Mouse (Mus musculus) hindbrain, embryonic 11.5 days (tissue): ENCODE results near the gene Nedd1. TPM values are rescaled to one million over a fixed set of nuclear protein-coding genes. Genes with fewer than 3 reads are reported as not detected.

Experiments used
- ATAC-seq: fragments of 200-750 bp; cut with Nextera tagmentation; 2 replicates; pipeline ENCODE4 v1.8.0; 2017; ENCODE audit warnings: mild to moderate bottlenecking, moderate TSS enrichment, moderate library complexity; ENCODE audit not compliant: low FRiP score
- DNase-seq: peaks from one replicate; pipeline ENCODE4 v3.0.0-alpha.2; 2015; ENCODE audit warnings: low spot score
- H3K27ac ChIP-seq: fragments of 300-500 bp; sonication (generic); 2 replicates; pipeline ENCODE4 v1.5.1; 2014; ENCODE audit warnings: mild to moderate bottlenecking, low read depth, low read length
- H3K27me3 ChIP-seq: fragments of 300-500 bp; sonication (generic); 2 replicates; pipeline ENCODE4 v1.6.1; 2014; ENCODE audit warnings: mild to moderate bottlenecking, low read length, moderate library complexity, mixed read lengths; ENCODE audit not compliant: control insufficient read depth, insufficient read depth
- H3K36me3 ChIP-seq: fragments of 300-500 bp; sonication (generic); 2 replicates; pipeline ENCODE4 v1.6.1; 2014; ENCODE audit warnings: mild to moderate bottlenecking, low read length, moderate library complexity, mixed read lengths; ENCODE audit not compliant: control insufficient read depth, insufficient read depth
- H3K4me1 ChIP-seq: fragments of 300-500 bp; sonication (generic); replicated peaks from 2 replicates; pipeline ENCODE4 v1.6.1; 2014; ENCODE audit warnings: low read length, mixed read lengths; ENCODE audit not compliant: control insufficient read depth, insufficient read depth
- H3K4me2 ChIP-seq: fragments of 300-500 bp; sonication (generic); replicated peaks from 2 replicates; pipeline ENCODE4 v1.6.1; 2014; ENCODE audit warnings: mild to moderate bottlenecking, low read depth, low read length
- H3K4me3 ChIP-seq: fragments of 300-500 bp; sonication (generic); 2 replicates; pipeline ENCODE4 v1.5.1; 2014; ENCODE audit warnings: low read depth, low read length
- H3K9ac ChIP-seq: fragments of 300-500 bp; sonication (generic); 2 replicates; pipeline ENCODE4 v1.6.1; 2014; ENCODE audit warnings: low read depth, low read length
- H3K9me3 ChIP-seq: fragments of 300-500 bp; sonication (generic); 2 replicates; pipeline ENCODE4 v1.6.1; 2016; ENCODE audit warnings: low read length; ENCODE audit not compliant: control insufficient read depth
- WGBS: fragments of 180-500 bp; shearing (Covaris S2); extraction: QIAGEN DNeasy Blood & Tissue Kit; methylation state at CpG from one replicate; pipeline ENCODE4 v1.1.7; 2014; 5-methylcytosine and 5-hydroxymethylcytosine counted together
- polyA plus RNA-seq: library from polyadenylated mRNA; unstranded; fragments of >200 nt; fragmentation: Nextera tagmentation; extraction: Ambion mirVana; gene quantifications from 2 replicates; pipeline ENCODE4 v1.2.1, GENCODE M21; 2014

The Nedd1 gene
- polyA plus RNA-seq, 1 experiment from 2014 or later: 57.5 TPM

GRCm38 (mm10) chr10:92653266-92653665, 69.0 kb downstream of the Nedd1 start:
- no peak overlapping the region for H3K4me2 ChIP-seq
- no peaks in the 10 kb centered on the region for H3K4me1 ChIP-seq
- no peak overlapping the region for H3K27ac ChIP-seq
- WGBS: 63% methylated on average over 4 of the region's 4 CpGs
- no peak for DNase-seq
- H3K9me3 ChIP-seq: no peaks in the 10 kb centered on the region
- H3K4me3 ChIP-seq: no peak overlapping the region
- no peaks in the 10 kb centered on the region for H3K27me3 ChIP-seq
- no peak overlapping the region for H3K9ac ChIP-seq
- H3K36me3 ChIP-seq: no peaks in the 10 kb centered on the region
- ATAC-seq: no peak

- WGBS: 39% methylated on average over 3 of the region's 3 CpGs
- Histone ChIP-seq H3K4me3 (no peak overlapping the region), H3K27me3 (no peaks in the 10 kb centered on the region), H3K9me3 (no peaks in the 10 kb centered on the region), H3K4me2 (no peak overlapping the region), H3K4me1 (no peaks in the 10 kb centered on the region), H3K36me3 (no peaks in the 10 kb centered on the region), H3K27ac (no peak overlapping the region), H3K9ac (no peak overlapping the region)
- ATAC-seq (no peak), DNase-seq (peak; percentile 49)
Observed at GRCm38 (mm10) chr10:92652399-92652920, 69.8 kb downstream of the Nedd1 start.

- DNase-seq: no peak
- no peak overlapping the region for H3K27ac ChIP-seq
- no peaks in the 10 kb centered on the region for H3K36me3 ChIP-seq
- no peak overlapping the region for H3K4me2 ChIP-seq
- no peaks in the 10 kb centered on the region for H3K9me3 ChIP-seq
- H3K27me3 ChIP-seq: no peaks in the 10 kb centered on the region
- no peaks in the 10 kb centered on the region for H3K4me1 ChIP-seq
- H3K4me3 ChIP-seq: no peak overlapping the region
- no peak for ATAC-seq
- H3K9ac ChIP-seq: no peak overlapping the region
- WGBS: 89% methylated on average over 3 of the region's 3 CpGs
Observed at GRCm38 (mm10) chr10:92651266-92651665, 71.0 kb downstream of the Nedd1 start.

GRCm38 (mm10) chr10:92649096-92649495, 73.1 kb downstream of the Nedd1 start:
- no peaks in the 10 kb centered on the region for H3K9me3 ChIP-seq
- 50% methylated on average over 8 of the region's 8 CpGs for WGBS
- no peak overlapping the region for H3K9ac ChIP-seq
- no peak for ATAC-seq
- no peak overlapping the region for H3K27ac ChIP-seq
- no peaks in the 10 kb centered on the region for H3K27me3 ChIP-seq
- no peaks in the 10 kb centered on the region for H3K36me3 ChIP-seq
- H3K4me2 ChIP-seq: no peak overlapping the region
- DNase-seq: no peak
- H3K4me1 ChIP-seq: no peaks in the 10 kb centered on the region
- H3K4me3 ChIP-seq: no peak overlapping the region

- Histone ChIP-seq H3K4me1 (no peaks in the 10 kb centered on the region), H3K4me2 (no peak overlapping the region), H3K27ac (no peak overlapping the region), H3K27me3 (no peaks in the 10 kb centered on the region), H3K4me3 (no peak overlapping the region), H3K9ac (no peak overlapping the region), H3K36me3 (no peaks in the 10 kb centered on the region), H3K9me3 (no peaks in the 10 kb centered on the region)
- ATAC-seq (no peak), DNase-seq (no peak)
- 84% methylated on average over 2 of the region's 2 CpGs for WGBS
Observed at GRCm38 (mm10) chr10:92647691-92648090, 74.5 kb downstream of the Nedd1 start.

- no peaks in the 10 kb centered on the region for H3K36me3 ChIP-seq
- H3K4me3 ChIP-seq: no peak overlapping the region
- H3K4me1 ChIP-seq: no peaks in the 10 kb centered on the region
- no peak overlapping the region for H3K27ac ChIP-seq
- no peaks in the 10 kb centered on the region for H3K27me3 ChIP-seq
- H3K9me3 ChIP-seq: no peaks in the 10 kb centered on the region
- no peak for DNase-seq
- no peak for ATAC-seq
- 62% methylated on average over 8 of the region's 8 CpGs for WGBS
- no peak overlapping the region for H3K4me2 ChIP-seq
- H3K9ac ChIP-seq: no peak overlapping the region
Observed at GRCm38 (mm10) chr10:92643995-92644394, 78.2 kb downstream of the Nedd1 start.

GRCm38 (mm10) chr10:92641032-92641431, 81.2 kb downstream of the Nedd1 start:
- no peaks in the 10 kb centered on the region for H3K36me3 ChIP-seq
- H3K4me1 ChIP-seq: no peaks in the 10 kb centered on the region
- no peak overlapping the region for H3K27ac ChIP-seq
- H3K9me3 ChIP-seq: no peaks in the 10 kb centered on the region
- H3K27me3 ChIP-seq: no peaks in the 10 kb centered on the region
- no peak overlapping the region for H3K4me3 ChIP-seq
- no peak overlapping the region for H3K9ac ChIP-seq
- H3K4me2 ChIP-seq: no peak overlapping the region
- ATAC-seq (no peak), DNase-seq (no peak)
